Mouse (Mus musculus) heart, embryonic 16.5 days (tissue): ENCODE results near the gene Rad51b. TPM values are rescaled to one million over a fixed set of nuclear protein-coding genes. Genes with fewer than 3 reads are reported as not detected.

ENCODE experiments used
- ATAC-seq: fragments of 200-750 bp; cut with Nextera tagmentation; replicated peaks from 2 replicates; pipeline ENCODE4 v1.8.0; 2017; ENCODE audit warnings: moderate number of reproducible peaks; ENCODE audit not compliant: insufficient read depth, low FRiP score; ENCODE audit errors: extremely low read depth
- H3K27ac ChIP-seq: fragments of 300-500 bp; sonication (generic); 2 replicates; pipeline ENCODE4 v1.5.1; 2014; ENCODE audit warnings: mild to moderate bottlenecking, low read length, control low read depth, moderate library complexity
- H3K27me3 ChIP-seq: fragments of 300-500 bp; sonication (generic); 2 replicates; pipeline ENCODE4 v1.6.1; 2014; ENCODE audit warnings: low read length, mixed read lengths; ENCODE audit not compliant: control insufficient read depth, insufficient read depth
- H3K36me3 ChIP-seq: fragments of 300-500 bp; sonication (generic); 2 replicates; pipeline ENCODE4 v1.6.1; 2014; ENCODE audit not compliant: control insufficient read depth, insufficient read depth
- H3K4me1 ChIP-seq: fragments of 300-500 bp; sonication (generic); 2 replicates; pipeline ENCODE4 v1.6.1; 2014; ENCODE audit warnings: low read length, mixed read lengths; ENCODE audit not compliant: control insufficient read depth, insufficient read depth
- H3K4me2 ChIP-seq: fragments of 300-500 bp; sonication (generic); 2 replicates; pipeline ENCODE4 v1.6.1; 2014; ENCODE audit warnings: low read depth, mild to moderate bottlenecking, control low read depth, low read length
- H3K4me3 ChIP-seq: fragments of 300-500 bp; sonication (generic); 2 replicates; pipeline ENCODE4 v1.5.1; 2014; ENCODE audit warnings: mild to moderate bottlenecking, control low read depth, low read length
- H3K9ac ChIP-seq: fragments of 300-500 bp; sonication (generic); 2 replicates; pipeline ENCODE4 v1.6.1; 2014; ENCODE audit warnings: low read length, control low read depth
- H3K9me3 ChIP-seq: fragments of 300-500 bp; sonication (generic); replicated peaks from 2 replicates; pipeline ENCODE4 v1.6.1; 2016; ENCODE audit warnings: low read length; ENCODE audit not compliant: control insufficient read depth
- WGBS: fragments of 180-500 bp; shearing (Covaris S2); extraction: QIAGEN DNeasy Blood & Tissue Kit; methylation state at CpG from one replicate; pipeline ENCODE4 v1.1.7; 2014; 5-methylcytosine and 5-hydroxymethylcytosine counted together
- polyA plus RNA-seq: library from polyadenylated mRNA; unstranded; fragments of >200 nt; fragmentation: Nextera tagmentation; extraction: Ambion mirVana; gene quantifications from 2 replicates; pipeline ENCODE4 v1.2.1, GENCODE M21; 2015

The Rad51b gene
- polyA plus RNA-seq, 1 experiment from 2014 or later, result 5.0 TPM

DNA sequence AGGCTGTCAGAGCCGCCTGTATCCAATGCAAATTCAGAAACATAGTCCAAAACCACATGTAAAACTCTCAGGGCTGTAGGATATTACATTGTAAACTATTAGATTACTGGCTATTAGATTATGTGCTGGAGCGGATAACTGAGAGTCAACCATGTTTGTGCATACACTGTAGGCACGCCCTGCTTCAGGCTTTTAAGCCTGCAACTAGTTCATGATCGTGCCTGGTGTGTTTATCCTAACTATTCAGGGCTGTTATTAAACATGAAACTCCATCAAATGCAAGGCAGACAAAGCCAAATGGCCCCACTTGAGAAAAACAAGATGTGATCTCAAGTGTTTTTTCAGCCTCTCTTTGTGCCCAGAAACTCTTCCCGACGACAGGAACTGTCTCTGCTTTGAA, 560.6 kb downstream of the Rad51b start:
- no peaks in the 10 kb centered on the region for H3K36me3 ChIP-seq
- H3K4me2 ChIP-seq, result no peak overlapping the region
- WGBS, result 65% methylated on average over 6 of the region's 6 CpGs
- no peak for ATAC-seq
- no peak overlapping the region; the same call in 1 of the 2 replicates for H3K27ac ChIP-seq
- no peaks in the 10 kb centered on the region for H3K27me3 ChIP-seq
- H3K9me3 ChIP-seq, result peaks cover 6% of the 10 kb centered on the region
- no peak overlapping the region for H3K4me3 ChIP-seq
- H3K9ac ChIP-seq, result no peak overlapping the region
- peaks cover 57% of the 10 kb centered on the region for H3K4me1 ChIP-seq

GRCm38 (mm10) chr12:79858336-79858735, 561.3 kb downstream of the Rad51b start:
- ATAC-seq, result no peak
- H3K27me3 ChIP-seq, result no peaks in the 10 kb centered on the region
- H3K4me1 ChIP-seq, result peaks cover 57% of the 10 kb centered on the region
- no peak overlapping the region for H3K4me2 ChIP-seq
- H3K9ac ChIP-seq, result peak overlapping the region; percentile 38; the same call in 1 of the 2 replicates
- H3K9me3 ChIP-seq, result peaks cover 5% of the 10 kb centered on the region
- peak overlapping the region; percentile 93 for H3K27ac ChIP-seq
- 61% methylated on average over 11 of the region's 11 CpGs for WGBS
- H3K36me3 ChIP-seq, result no peaks in the 10 kb centered on the region
- H3K4me3 ChIP-seq, result no peak overlapping the region

DNA sequence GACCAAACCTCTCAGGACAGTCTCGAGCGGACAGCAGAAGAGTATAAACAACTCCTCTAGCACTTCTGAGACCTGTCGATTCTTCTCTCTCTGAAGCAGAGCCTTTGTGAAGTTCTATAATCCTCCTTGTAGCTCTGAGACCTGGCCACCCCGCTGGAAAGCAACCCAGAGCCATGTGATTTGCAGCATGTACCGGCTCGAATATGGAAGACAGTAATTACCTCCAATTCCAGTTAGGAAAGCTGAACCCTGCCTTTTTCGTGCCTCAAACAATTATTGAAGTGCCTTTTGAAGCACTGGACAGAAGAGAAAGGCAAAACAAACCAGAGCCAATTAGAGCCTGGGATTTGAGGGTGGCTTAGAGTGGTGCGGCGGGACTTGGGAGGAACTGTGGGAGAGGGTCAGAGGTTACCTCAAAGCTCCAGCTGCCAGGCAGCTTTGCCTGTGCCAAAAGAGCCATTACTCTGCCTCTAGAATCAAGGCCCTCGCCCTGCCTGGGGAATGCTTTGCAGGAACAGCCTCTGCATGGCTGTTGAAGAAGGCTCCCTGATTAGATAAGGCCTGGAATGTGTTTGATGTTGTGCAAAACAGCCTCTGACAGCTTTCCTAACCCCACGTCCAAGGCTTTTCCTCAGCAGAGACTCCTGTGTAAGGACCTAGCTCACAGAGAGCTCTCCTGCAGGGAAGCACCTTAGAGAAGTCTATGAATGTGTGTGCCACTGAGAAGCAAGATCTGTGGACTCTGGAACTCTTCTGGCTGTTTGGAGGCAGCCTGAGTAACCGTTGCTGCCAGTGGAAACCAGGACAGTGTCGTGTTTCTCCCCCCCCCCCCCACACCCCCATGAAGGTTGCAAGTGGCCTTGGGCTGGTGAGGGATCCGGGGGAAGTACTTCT, 562.5 kb downstream of the Rad51b start:
- Histone ChIP-seq H3K9ac (peak overlapping the region; percentile 58; the same call in 1 of the 2 replicates), H3K4me2 (0 out of 2 replicates have a peak overlapping the region, but pooled peaks have one; percentile 5), H3K4me3 (no peak overlapping the region)

DNA sequence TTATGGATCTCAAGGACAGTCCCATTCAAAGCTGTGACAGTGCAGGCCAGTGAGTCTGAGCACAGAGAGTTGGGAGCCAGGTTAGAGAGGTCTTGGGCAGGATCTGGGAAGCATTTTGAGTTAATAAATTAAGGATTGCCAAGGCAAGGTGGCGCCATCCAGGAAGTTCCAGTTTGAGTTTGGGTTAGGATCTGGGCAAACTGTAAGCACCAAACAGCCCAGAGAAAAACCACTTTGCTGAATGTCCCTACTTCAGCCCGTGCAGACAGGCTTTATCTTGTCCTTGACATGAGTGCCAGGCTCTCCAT, 563.1 kb downstream of the Rad51b start:
- H3K4me3 ChIP-seq, result no peak overlapping the region
- 47% methylated on average over 2 of the region's 2 CpGs for WGBS
- no peaks in the 10 kb centered on the region for H3K27me3 ChIP-seq
- no peak; the same call in 1 of the 2 replicates for ATAC-seq
- H3K4me1 ChIP-seq, result peaks cover 53% of the 10 kb centered on the region
- peak overlapping the region; percentile 93 for H3K27ac ChIP-seq
- no peak overlapping the region for H3K4me2 ChIP-seq
- H3K9ac ChIP-seq, result 0 out of 2 replicates have a peak overlapping the region, but pooled peaks have one; percentile 45
- H3K36me3 ChIP-seq, result no peaks in the 10 kb centered on the region
- peaks cover 5% of the 10 kb centered on the region for H3K9me3 ChIP-seq

More for the DNA sequence above, 562.5 kb downstream of the Rad51b start:
- Histone ChIP-seq H3K9me3 (peaks cover 5% of the 10 kb centered on the region), H3K27me3 (no peaks in the 10 kb centered on the region), H3K36me3 (no peaks in the 10 kb centered on the region), H3K4me1 (peaks cover 55% of the 10 kb centered on the region), H3K27ac (peak overlapping the region; percentile 93)
- peak; percentile 81 for ATAC-seq
- WGBS, result 21% methylated on average over 14 of the region's 14 CpGs

Other genes with a start within 250 kb of the Rad51b start
- 12.2 and 15.3 TPM in 2 replicates for gene Pigh, start 207.6 kb upstream of the Rad51b start, polyA plus RNA-seq
- 0.67 and 0.99 TPM in 2 replicates for gene Arg2, start 166.5 kb upstream of the Rad51b start, polyA plus RNA-seq
- 85.3 and 98.8 TPM in 2 replicates for gene Vti1b, start 124.6 kb upstream of the Rad51b start, polyA plus RNA-seq
- gene Rdh11, start 105.0 kb upstream of the Rad51b start, polyA plus RNA-seq, result 13.2 and 13.8 TPM in 2 replicates
- gene Rdh12, start 88.4 kb upstream of the Rad51b start, polyA plus RNA-seq, result 0.71 and 1.1 TPM in 2 replicates
- gene Zfyve26, start 978 bp upstream of the Rad51b start, polyA plus RNA-seq, result 8.7 and 9.2 TPM in 2 replicates